Mouse (Mus musculus): ENCODE measurements around the gene Krtap10-4. TPM values are rescaled to one million over a fixed set of nuclear protein-coding genes. Genes with fewer than 3 reads are reported as not detected.

The Krtap10-4 gene
- polyA plus RNA-seq, 1 experiment from 2014 or later, result not detected

GRCm38 (mm10) chr10:77846503-77846902, 19.6 kb upstream of the Krtap10-4 start, which contains the start of gene Gm36176:
Gm36176 (plus strand) TSS chr10:77846803.
- ATAC-seq (ENCODE audit: low FRiP score, low TSS enrichment), result no peak
- no peaks in the 10 kb centered on the region for H3K36me3 ChIP-seq (ENCODE audit: control insufficient read depth, insufficient read depth, low read length)
- no peaks in the 10 kb centered on the region for H3K27me3 ChIP-seq (ENCODE audit: control insufficient read depth, insufficient read depth, low read length)
- H3K9me3 ChIP-seq (ENCODE audit: control insufficient read depth, low read length), result peaks cover 12% of the 10 kb centered on the region
- no peak within 1 kb of the TSS for H3K27ac ChIP-seq (ENCODE audit: low read depth, low read length)
- no peaks in the 10 kb centered on the region for H3K4me1 ChIP-seq (ENCODE audit: control insufficient read depth, insufficient read depth, low read length)
- H3K9ac ChIP-seq (ENCODE audit: low read depth, low read length), result no peak within 1 kb of the TSS
- no peak within 1 kb of the TSS for H3K4me3 ChIP-seq (ENCODE audit: low read length)
- H3K4me2 ChIP-seq (replicated peaks; ENCODE audit: low read depth, low read length), result no peak within 1 kb of the TSS
- WGBS, result 80% methylated on average over 2 of the region's 3 CpGs

- no peak overlapping the region for H3K4me3 ChIP-seq (ENCODE audit: low read length)
- H3K4me1 ChIP-seq (ENCODE audit: control insufficient read depth, insufficient read depth, low read length), result no peaks in the 10 kb centered on the region
- H3K9me3 ChIP-seq (ENCODE audit: control insufficient read depth, low read length), result peaks cover 10% of the 10 kb centered on the region
- no peaks in the 10 kb centered on the region for H3K27me3 ChIP-seq (ENCODE audit: control insufficient read depth, insufficient read depth, low read length)
- no peak overlapping the region for H3K4me2 ChIP-seq (replicated peaks; ENCODE audit: low read depth, low read length)
- ATAC-seq (ENCODE audit: low FRiP score, low TSS enrichment), result no peak
- H3K27ac ChIP-seq (ENCODE audit: low read depth, low read length), result no peak overlapping the region
- H3K36me3 ChIP-seq (ENCODE audit: control insufficient read depth, insufficient read depth, low read length), result no peaks in the 10 kb centered on the region
- WGBS, result 70% methylated on average over 6 of the region's 6 CpGs
- H3K9ac ChIP-seq (ENCODE audit: low read depth, low read length), result no peak overlapping the region
Observed at GRCm38 (mm10) chr10:77839006-77839405, 12.1 kb upstream of the Krtap10-4 start.

GRCm38 (mm10) chr10:77835647-77836046, 8.8 kb upstream of the Krtap10-4 start, which contains the start of gene Krtap10-10:
Krtap10-10 (plus strand) TSS chr10:77835947.
- WGBS, result 73% methylated on average over 7 of the region's 9 CpGs
- Histone ChIP-seq H3K36me3 (ENCODE audit: control insufficient read depth, insufficient read depth, low read length) (no peaks in the 10 kb centered on the region), H3K4me1 (ENCODE audit: control insufficient read depth, insufficient read depth, low read length) (no peaks in the 10 kb centered on the region), H3K4me3 (ENCODE audit: low read length) (no peak within 1 kb of the TSS), H3K9me3 (ENCODE audit: control insufficient read depth, low read length) (no peaks in the 10 kb centered on the region), H3K9ac (ENCODE audit: low read depth, low read length) (no peak within 1 kb of the TSS), H3K27me3 (ENCODE audit: control insufficient read depth, insufficient read depth, low read length) (no peaks in the 10 kb centered on the region), H3K4me2 (replicated peaks; ENCODE audit: low read depth, low read length) (no peak within 1 kb of the TSS), H3K27ac (ENCODE audit: low read depth, low read length) (no peak within 1 kb of the TSS)
- ATAC-seq (ENCODE audit: low FRiP score, low TSS enrichment), result no peak

GRCm38 (mm10) chr10:77819203-77819602, 7.7 kb downstream of the Krtap10-4 start:
- H3K27me3 ChIP-seq (ENCODE audit: control insufficient read depth, insufficient read depth, low read length), result no peaks in the 10 kb centered on the region
- H3K4me2 ChIP-seq (replicated peaks; ENCODE audit: low read depth, low read length), result no peak overlapping the region
- no peak overlapping the region for H3K4me3 ChIP-seq (ENCODE audit: low read length)
- H3K4me1 ChIP-seq (ENCODE audit: control insufficient read depth, insufficient read depth, low read length), result no peaks in the 10 kb centered on the region
- no peak for ATAC-seq (ENCODE audit: low FRiP score, low TSS enrichment)
- H3K9me3 ChIP-seq (ENCODE audit: control insufficient read depth, low read length), result peaks cover 2% of the 10 kb centered on the region; the same call in 1 of the 2 replicates
- 54% methylated on average over 4 of the region's 4 CpGs for WGBS
- no peaks in the 10 kb centered on the region for H3K36me3 ChIP-seq (ENCODE audit: control insufficient read depth, insufficient read depth, low read length)
- H3K9ac ChIP-seq (ENCODE audit: low read depth, low read length), result no peak overlapping the region
- H3K27ac ChIP-seq (ENCODE audit: low read depth, low read length), result no peak overlapping the region

- Histone ChIP-seq H3K27ac (ENCODE audit: low read depth, low read length) (no peak overlapping the region), H3K4me2 (replicated peaks; ENCODE audit: low read depth, low read length) (no peak overlapping the region), H3K4me3 (ENCODE audit: low read length) (no peak overlapping the region), H3K36me3 (ENCODE audit: control insufficient read depth, insufficient read depth, low read length) (no peaks in the 10 kb centered on the region), H3K9me3 (ENCODE audit: control insufficient read depth, low read length) (peaks cover 2% of the 10 kb centered on the region; the same call in 1 of the 2 replicates), H3K9ac (ENCODE audit: low read depth, low read length) (no peak overlapping the region), H3K4me1 (ENCODE audit: control insufficient read depth, insufficient read depth, low read length) (no peaks in the 10 kb centered on the region), H3K27me3 (ENCODE audit: control insufficient read depth, insufficient read depth, low read length) (no peaks in the 10 kb centered on the region)
- 97% methylated on average over 4 of the region's 4 CpGs for WGBS
- ATAC-seq (ENCODE audit: low FRiP score, low TSS enrichment), result no peak
Observed at GRCm38 (mm10) chr10:77818523-77818922, 8.4 kb downstream of the Krtap10-4 start.

- 35% methylated on average over 5 of the region's 5 CpGs for WGBS
- H3K27ac ChIP-seq (ENCODE audit: low read depth, low read length), result no peak overlapping the region
- no peaks in the 10 kb centered on the region for H3K9me3 ChIP-seq (ENCODE audit: control insufficient read depth, low read length)
- H3K36me3 ChIP-seq (ENCODE audit: control insufficient read depth, insufficient read depth, low read length), result no peaks in the 10 kb centered on the region
- H3K4me1 ChIP-seq (ENCODE audit: control insufficient read depth, insufficient read depth, low read length), result no peaks in the 10 kb centered on the region
- no peaks in the 10 kb centered on the region for H3K27me3 ChIP-seq (ENCODE audit: control insufficient read depth, insufficient read depth, low read length)
- no peak overlapping the region for H3K9ac ChIP-seq (ENCODE audit: low read depth, low read length)
- ATAC-seq (ENCODE audit: low FRiP score, low TSS enrichment), result no peak
- no peak overlapping the region for H3K4me3 ChIP-seq (ENCODE audit: low read length)
- no peak overlapping the region for H3K4me2 ChIP-seq (replicated peaks; ENCODE audit: low read depth, low read length)
Observed at GRCm38 (mm10) chr10:77815514-77815913, 11.4 kb downstream of the Krtap10-4 start.

GRCm38 (mm10) chr10:77814382-77814781, 12.5 kb downstream of the Krtap10-4 start, which contains the start of gene Gm2696:
Gm2696 (plus strand) TSS chr10:77814682.
- H3K9me3 ChIP-seq (ENCODE audit: control insufficient read depth, low read length), result peaks cover 4% of the 10 kb centered on the region
- no peaks in the 10 kb centered on the region for H3K4me1 ChIP-seq (ENCODE audit: control insufficient read depth, insufficient read depth, low read length)
- no peak within 1 kb of the TSS for H3K4me3 ChIP-seq (ENCODE audit: low read length)
- H3K4me2 ChIP-seq (replicated peaks; ENCODE audit: low read depth, low read length), result no peak within 1 kb of the TSS
- no peaks in the 10 kb centered on the region for H3K36me3 ChIP-seq (ENCODE audit: control insufficient read depth, insufficient read depth, low read length)
- no peak for ATAC-seq (ENCODE audit: low FRiP score, low TSS enrichment)
- WGBS, result 70% methylated on average over 4 of the region's 4 CpGs
- H3K9ac ChIP-seq (ENCODE audit: low read depth, low read length), result no peak within 1 kb of the TSS
- H3K27ac ChIP-seq (ENCODE audit: low read depth, low read length), result no peak within 1 kb of the TSS
- no peaks in the 10 kb centered on the region for H3K27me3 ChIP-seq (ENCODE audit: control insufficient read depth, insufficient read depth, low read length)

- no peak within 1 kb of the TSS for H3K27ac ChIP-seq (ENCODE audit: low read depth, low read length)
- no peaks in the 10 kb centered on the region for H3K4me1 ChIP-seq (ENCODE audit: control insufficient read depth, insufficient read depth, low read length)
- no peak for ATAC-seq (ENCODE audit: low FRiP score, low TSS enrichment)
- no peak within 1 kb of the TSS for H3K9ac ChIP-seq (ENCODE audit: low read depth, low read length)
- H3K36me3 ChIP-seq (ENCODE audit: control insufficient read depth, insufficient read depth, low read length), result no peaks in the 10 kb centered on the region
- no peak within 1 kb of the TSS for H3K4me2 ChIP-seq (replicated peaks; ENCODE audit: low read depth, low read length)
- 65% methylated on average over 5 of the region's 5 CpGs for WGBS
- no peak within 1 kb of the TSS for H3K4me3 ChIP-seq (ENCODE audit: low read length)
- H3K9me3 ChIP-seq (ENCODE audit: control insufficient read depth, low read length), result peaks cover 4% of the 10 kb centered on the region
- H3K27me3 ChIP-seq (ENCODE audit: control insufficient read depth, insufficient read depth, low read length), result no peaks in the 10 kb centered on the region
Observed at GRCm38 (mm10) chr10:77811743-77812142, 15.2 kb downstream of the Krtap10-4 start, which contains the start of gene Gm9507. Gm9507 (minus strand) TSS chr10:77811843.

GRCm38 (mm10) chr10:77804095-77804494, 22.8 kb downstream of the Krtap10-4 start:
- Histone ChIP-seq H3K36me3 (ENCODE audit: control insufficient read depth, insufficient read depth, low read length) (no peaks in the 10 kb centered on the region), H3K27me3 (ENCODE audit: control insufficient read depth, insufficient read depth, low read length) (no peaks in the 10 kb centered on the region), H3K27ac (ENCODE audit: low read depth, low read length) (no peak overlapping the region), H3K9ac (ENCODE audit: low read depth, low read length) (no peak overlapping the region), H3K9me3 (ENCODE audit: control insufficient read depth, low read length) (no peaks in the 10 kb centered on the region; the same call in 1 of the 2 replicates), H3K4me1 (ENCODE audit: control insufficient read depth, insufficient read depth, low read length) (no peaks in the 10 kb centered on the region), H3K4me2 (replicated peaks; ENCODE audit: low read depth, low read length) (no peak overlapping the region), H3K4me3 (ENCODE audit: low read length) (no peak overlapping the region)
- no peak for ATAC-seq (ENCODE audit: low FRiP score, low TSS enrichment)
- 81% methylated on average over 3 of the region's 3 CpGs for WGBS

All from kidney, embryonic 14.5 days (tissue).